Mouse (Mus musculus) megakaryocyte, embryonic 14.5 days (primary cell): ENCODE measurements around the gene Pde4a. TPM values are rescaled to one million over a fixed set of nuclear protein-coding genes. Genes with fewer than 3 reads are reported as not detected.

Experiments
- H3K27me3 ChIP-seq: replicated peaks from 2 replicates; pipeline ENCODE3; 2012; ENCODE audit warnings: inconsistent platforms
- H3K36me3 ChIP-seq: replicated peaks from 2 replicates; pipeline ENCODE3; 2012; ENCODE audit warnings: low read length, inconsistent platforms, mixed read lengths
- H3K4me1 ChIP-seq: 2 replicates; pipeline ENCODE4 v1.6.1; 2012; ENCODE audit warnings: inconsistent platforms
- H3K4me3 ChIP-seq: replicated peaks from 2 replicates; pipeline ENCODE3; 2012; ENCODE audit warnings: moderate library complexity, mild to moderate bottlenecking, inconsistent platforms
- H3K9me3 ChIP-seq: 2 replicates; pipeline ENCODE4 v1.6.1; 2012; ENCODE audit warnings: inconsistent platforms
- FLI1 ChIP-seq: IDR thresholded peaks from 2 replicates; pipeline ENCODE4 v1.6.1; 2012; ENCODE audit warnings: low read length, inconsistent platforms, mixed read lengths
- GATA1 ChIP-seq: IDR thresholded peaks from 3 replicates; pipeline ENCODE4 v1.6.1; 2012; ENCODE audit warnings: mixed read lengths, low read length, inconsistent platforms, borderline replicate concordance
- polyA plus RNA-seq: library from polyadenylated mRNA; stranded (reverse); fragments of >175 nt; gene quantifications from 2 replicates; pipeline ENCODE4 v1.2.3, GENCODE M21; 2012; ENCODE audit warnings: low replicate concordance; ENCODE audit not compliant: insufficient read depth

The Pde4a gene
- polyA plus RNA-seq, 1 experiment, result 8.2 TPM

GRCm38 (mm10) chr9:21196521-21197433, 31.3 kb downstream of the Pde4a start:
- peaks cover 85% of the 10 kb centered on the region for H3K36me3 ChIP-seq
- H3K4me3 ChIP-seq, result no peak overlapping the region
- H3K27me3 ChIP-seq, result no peaks in the 10 kb centered on the region
- H3K4me1 ChIP-seq, result peaks cover 29% of the 10 kb centered on the region
- TF ChIP-seq GATA1, result no peak
- TF ChIP-seq FLI1, result no peak
- H3K9me3 ChIP-seq, result no peaks in the 10 kb centered on the region

GRCm38 (mm10) chr9:21197981-21198380, 32.5 kb downstream of the Pde4a start:
- peaks cover 80% of the 10 kb centered on the region for H3K36me3 ChIP-seq
- H3K27me3 ChIP-seq, result no peaks in the 10 kb centered on the region
- H3K9me3 ChIP-seq, result no peaks in the 10 kb centered on the region
- no peak overlapping the region for H3K4me3 ChIP-seq
- peaks cover 29% of the 10 kb centered on the region for H3K4me1 ChIP-seq
- TF ChIP-seq FLI1, result no peak
- no peak for TF ChIP-seq GATA1

GRCm38 (mm10) chr9:21198960-21199359, 33.4 kb downstream of the Pde4a start:
- Histone ChIP-seq H3K9me3 (no peaks in the 10 kb centered on the region), H3K4me3 (no peak overlapping the region), H3K27me3 (no peaks in the 10 kb centered on the region), H3K36me3 (peaks cover 82% of the 10 kb centered on the region), H3K4me1 (peaks cover 29% of the 10 kb centered on the region)
- TF ChIP-seq GATA1, result no peak
- TF ChIP-seq FLI1, result no peak

GRCm38 (mm10) chr9:21204156-21204527, 38.6 kb downstream of the Pde4a start:
- TF ChIP-seq FLI1 (no peak), GATA1 (no peak)
- Histone ChIP-seq H3K9me3 (no peaks in the 10 kb centered on the region), H3K27me3 (no peaks in the 10 kb centered on the region), H3K4me1 (no peaks in the 10 kb centered on the region), H3K36me3 (peaks cover 91% of the 10 kb centered on the region), H3K4me3 (no peak overlapping the region)

- peaks cover 88% of the 10 kb centered on the region for H3K36me3 ChIP-seq
Measured at GRCm38 (mm10) chr9:21204528-21205272, 39.2 kb downstream of the Pde4a start.

GRCm38 (mm10) chr9:21206848-21207247, 41.3 kb downstream of the Pde4a start:
- H3K27me3 ChIP-seq, result no peaks in the 10 kb centered on the region
- peaks cover 89% of the 10 kb centered on the region for H3K36me3 ChIP-seq
- H3K9me3 ChIP-seq, result no peaks in the 10 kb centered on the region
- no peak overlapping the region for H3K4me3 ChIP-seq
- H3K4me1 ChIP-seq, result no peaks in the 10 kb centered on the region; the same call in 1 of the 2 replicates
- TF ChIP-seq FLI1 (no peak), GATA1 (no peak)

More at GRCm38 (mm10) chr9:21204528-21205272, 39.2 kb downstream of the Pde4a start:
- Histone ChIP-seq H3K4me3 (no peak overlapping the region), H3K27me3 (no peaks in the 10 kb centered on the region), H3K4me1 (no peaks in the 10 kb centered on the region), H3K9me3 (no peaks in the 10 kb centered on the region)
- TF ChIP-seq GATA1 (no peak), FLI1 (no peak)

- Histone ChIP-seq H3K4me1 (peaks cover 6% of the 10 kb centered on the region; the same call in 1 of the 2 replicates), H3K4me3 (no peak overlapping the region), H3K36me3 (peaks cover 87% of the 10 kb centered on the region), H3K27me3 (no peaks in the 10 kb centered on the region), H3K9me3 (no peaks in the 10 kb centered on the region)
- TF ChIP-seq FLI1 (no peak), GATA1 (no peak)
Measured at GRCm38 (mm10) chr9:21208626-21209025, 43.1 kb downstream of the Pde4a start.

GRCm38 (mm10) chr9:21210821-21211220, 45.3 kb downstream of the Pde4a start:
- Histone ChIP-seq H3K36me3 (peaks cover 65% of the 10 kb centered on the region), H3K27me3 (peaks cover under 1% of the 10 kb centered on the region)
- TF ChIP-seq GATA1, result no peak
- no peak for TF ChIP-seq FLI1

GRCm38 (mm10) chr9:21211624-21212023, 46.1 kb downstream of the Pde4a start:
- Histone ChIP-seq H3K27me3 (peaks cover 5% of the 10 kb centered on the region), H3K4me3 (no peak overlapping the region), H3K4me1 (peaks cover 20% of the 10 kb centered on the region), H3K9me3 (no peaks in the 10 kb centered on the region), H3K36me3 (peaks cover 57% of the 10 kb centered on the region)
- TF ChIP-seq GATA1 (no peak), FLI1 (no peak)

More at GRCm38 (mm10) chr9:21210821-21211220, 45.3 kb downstream of the Pde4a start:
- peaks cover 15% of the 10 kb centered on the region for H3K4me1 ChIP-seq
- H3K4me3 ChIP-seq, result no peak overlapping the region
- no peaks in the 10 kb centered on the region for H3K9me3 ChIP-seq
